Comparison of ENCODE assay signal across 20 mouse cellular contexts in genomic region chr16:90848697-90849096, GRCm38 (mm10). TPM values are rescaled to one million over a fixed set of nuclear protein-coding genes. Genes with fewer than 3 reads are reported as not detected.
DNase-seq lines count a peak whose midpoint lies in the region; ATAC-seq and TF ChIP-seq lines count a peak whose summit lies in the region.
"Had no signal": no experiment of that assay in that cellular context is flagged by ENCODE, and none has a peak within 500 bp of the region (broad histone marks: within the 10 kb centered on the region; RNA-seq: fewer than 3 reads in every experiment).

No protein-coding gene starts in this region.

- no peak for TF ChIP-seq CTCF in heart, adult 2 months (IDR thresholded peaks at IDR 0.05)
- no peak for TF ChIP-seq CTCF in lung, adult 2 months (IDR thresholded peaks at IDR 0.05; ENCODE audit: insufficient read depth, low read length)
- TF ChIP-seq CTCF in cerebellum, adult 2 months (IDR thresholded peaks at IDR 0.05; ENCODE audit: borderline replicate concordance, insufficient read depth, low read depth, low read length), result no peak

- no peaks in the 10 kb centered on the region for H3K27me3 ChIP-seq in heart, embryonic 10.5 days (ENCODE audit: insufficient read depth, poor library complexity, severe bottlenecking)
- no peaks in the 10 kb centered on the region for H3K27me3 ChIP-seq in heart, adult 2 months (ENCODE audit: control insufficient read depth, insufficient read depth, low read length)
- H3K27me3 ChIP-seq in midbrain, embryonic 10.5 days (ENCODE audit: low read depth, poor library complexity, severe bottlenecking), result peaks cover 7% of the 10 kb centered on the region; the same call in 1 of the 2 replicates
- H3K27me3 ChIP-seq in midbrain, embryonic 16.5 days (ENCODE audit: control insufficient read depth, insufficient read depth, low read depth, low read length), result no peaks in the 10 kb centered on the region
- H3K27me3 ChIP-seq in stomach, embryonic 15.5 days (replicated peaks), result no peaks in the 10 kb centered on the region
- no peaks in the 10 kb centered on the region for H3K27me3 ChIP-seq in cerebellum, adult 2 months (ENCODE audit: control insufficient read depth, insufficient read depth, low read length)
- H3K27me3 ChIP-seq: embryonic facial prominence, embryonic 15.5 days; neural tube, embryonic 15.5 days had no signal

- WGBS in heart, embryonic 10.5 days, result 75% methylated on average over 7 of the region's 7 CpGs
- 78% methylated on average over 7 of the region's 7 CpGs for WGBS in heart, adult 2 months
- WGBS in midbrain, embryonic 10.5 days, result 89% methylated on average over 7 of the region's 7 CpGs
- 84% methylated on average over 7 of the region's 7 CpGs for WGBS in midbrain, embryonic 16.5 days
- WGBS in lung, adult 2 months, result 65% methylated on average over 7 of the region's 7 CpGs
- WGBS in stomach, embryonic 15.5 days, result 64% methylated on average over 7 of the region's 7 CpGs
- 50% methylated on average over 7 of the region's 7 CpGs for WGBS in cerebellum, adult 2 months

- no peaks in the 10 kb centered on the region for H3K36me3 ChIP-seq in heart, embryonic 10.5 days
- no peaks in the 10 kb centered on the region for H3K36me3 ChIP-seq in heart, adult 2 months (ENCODE audit: control insufficient read depth, insufficient read depth, low read length)
- no peaks in the 10 kb centered on the region for H3K36me3 ChIP-seq in midbrain, embryonic 10.5 days
- H3K36me3 ChIP-seq in midbrain, embryonic 16.5 days (ENCODE audit: control insufficient read depth, insufficient read depth, low read length), result no peaks in the 10 kb centered on the region
- H3K36me3 ChIP-seq in stomach, embryonic 15.5 days, result no peaks in the 10 kb centered on the region
- H3K36me3 ChIP-seq: embryonic facial prominence, embryonic 15.5 days; midbrain, embryonic 12.5 days; neural tube, embryonic 15.5 days had no signal

- no peak for TF ChIP-seq EP300 in heart, adult 2 months (IDR thresholded peaks at IDR 0.05; ENCODE audit: insufficient read depth, low read depth, low read length)

- ATAC-seq in midbrain, embryonic 16.5 days, result no peak
- ATAC-seq in stomach, embryonic 15.5 days (ENCODE audit: insufficient read depth, low FRiP score, low read depth), result 0 out of 2 replicates have a peak, but pooled peaks have one; percentile 7
- ATAC-seq: activated CD4-positive, CD25-positive, alpha-beta regulatory T cell, adult 4 months; hindbrain, postnatal 0 days had no signal

- intact Hi-C loops in heart, adult 2 months (cut with DNase I), result no loop called here

- DNase-seq in heart, embryonic 10.5 days (ENCODE audit: low spot score), result no peak
- DNase-seq in heart, adult 2 months, result no peak
- DNase-seq in midbrain, embryonic 10.5 days (ENCODE audit: low spot score), result no peak
- DNase-seq in lung, adult 2 months, result peak; percentile 61
- no peak for DNase-seq in cerebellum, adult 2 months
- no peak for DNase-seq in cerebellum, postnatal 25 days
- DNase-seq: cerebellum, adult 18-20 months; gastrocnemius, postnatal 14 days; heart, postnatal 14 days; right cerebral cortex, postnatal 4 days had no signal

- H3K27ac ChIP-seq in heart, embryonic 10.5 days, result 0 out of 2 replicates have a peak overlapping the region, but pooled peaks have one; percentile 8
- H3K27ac ChIP-seq in heart, adult 2 months, result no peak overlapping the region
- H3K27ac ChIP-seq in midbrain, embryonic 10.5 days (replicated peaks), result 0 out of 2 replicates have a peak overlapping the region, but pooled peaks have one; percentile 49
- no peak overlapping the region for H3K27ac ChIP-seq in midbrain, embryonic 16.5 days (ENCODE audit: low read length)
- no peak overlapping the region for H3K27ac ChIP-seq in stomach, embryonic 15.5 days
- H3K27ac ChIP-seq in cerebellum, adult 2 months (ENCODE audit: insufficient read depth, low read length), result no peak overlapping the region
- H3K27ac ChIP-seq: embryonic facial prominence, embryonic 15.5 days; hindbrain, postnatal 0 days; midbrain, embryonic 12.5 days; neural tube, embryonic 15.5 days had no signal

- TF ChIP-seq POLR2A in heart, adult 2 months (IDR thresholded peaks at IDR 0.05; ENCODE audit: insufficient read depth, low read depth, low read length), result no peak
- TF ChIP-seq POLR2A in lung, adult 2 months (IDR thresholded peaks at IDR 0.05; ENCODE audit: borderline replicate concordance, extremely low read depth, low read depth, low read length), result peak; percentile 18; the same call in 1 of the 2 replicates
- no peak for TF ChIP-seq POLR2A in cerebellum, adult 2 months (IDR thresholded peaks at IDR 0.05; ENCODE audit: borderline replicate concordance, insufficient read depth, low read length)

- no peak overlapping the region for H3K4me2 ChIP-seq in midbrain, embryonic 16.5 days (ENCODE audit: low read length)
- no peak overlapping the region for H3K4me2 ChIP-seq in stomach, embryonic 15.5 days
- H3K4me2 ChIP-seq: embryonic facial prominence, embryonic 15.5 days; midbrain, embryonic 12.5 days; neural tube, embryonic 15.5 days had no signal

- no peaks in the 10 kb centered on the region for H3K9me3 ChIP-seq in heart, embryonic 10.5 days
- no peaks in the 10 kb centered on the region for H3K9me3 ChIP-seq in midbrain, embryonic 10.5 days (replicated peaks)
- H3K9me3 ChIP-seq in midbrain, embryonic 16.5 days (replicated peaks; ENCODE audit: control insufficient read depth, low read length, poor library complexity, severe bottlenecking), result no peaks in the 10 kb centered on the region
- H3K9me3 ChIP-seq in stomach, embryonic 15.5 days, result no peaks in the 10 kb centered on the region
- H3K9me3 ChIP-seq: embryonic facial prominence, embryonic 15.5 days; midbrain, embryonic 12.5 days; neural tube, embryonic 15.5 days had no signal

- no peak overlapping the region for H3K4me3 ChIP-seq in heart, embryonic 10.5 days
- H3K4me3 ChIP-seq in heart, adult 2 months, result no peak overlapping the region
- no peak overlapping the region for H3K4me3 ChIP-seq in midbrain, embryonic 10.5 days
- no peak overlapping the region for H3K4me3 ChIP-seq in midbrain, embryonic 16.5 days (ENCODE audit: low read depth, low read length)
- H3K4me3 ChIP-seq in lung, adult 2 months (replicated peaks; ENCODE audit: extremely low read depth, low read depth, low read length), result no peak overlapping the region
- no peak overlapping the region for H3K4me3 ChIP-seq in stomach, embryonic 15.5 days (replicated peaks)
- H3K4me3 ChIP-seq in cerebellum, adult 2 months (replicated peaks; ENCODE audit: insufficient read depth, low read depth, low read length), result no peak overlapping the region
- H3K4me3 ChIP-seq: embryonic facial prominence, embryonic 15.5 days; midbrain, embryonic 12.5 days; myocyte; neural tube, embryonic 15.5 days had no signal

- H3K4me1 ChIP-seq in heart, embryonic 10.5 days, result peaks cover 39% of the 10 kb centered on the region
- H3K4me1 ChIP-seq in heart, adult 2 months (ENCODE audit: control insufficient read depth, insufficient read depth, low read length), result no peaks in the 10 kb centered on the region
- H3K4me1 ChIP-seq in midbrain, embryonic 10.5 days, result peaks cover 44% of the 10 kb centered on the region
- peaks cover 4% of the 10 kb centered on the region; the same call in 1 of the 2 replicates for H3K4me1 ChIP-seq in midbrain, embryonic 16.5 days (ENCODE audit: control insufficient read depth, insufficient read depth, low read length)
- H3K4me1 ChIP-seq in lung, adult 2 months (ENCODE audit: control insufficient read depth, insufficient read depth, low read length), result peaks cover 3% of the 10 kb centered on the region; the same call in 1 of the 2 replicates
- H3K4me1 ChIP-seq in stomach, embryonic 15.5 days, result no peaks in the 10 kb centered on the region
- no peaks in the 10 kb centered on the region; the same call in 1 of the 2 replicates for H3K4me1 ChIP-seq in cerebellum, adult 2 months (ENCODE audit: control insufficient read depth, insufficient read depth, low read length)

- H3K9ac ChIP-seq in heart, adult 2 months (ENCODE audit: low read depth, low read length), result no peak overlapping the region
- no peak overlapping the region for H3K9ac ChIP-seq in midbrain, embryonic 16.5 days (ENCODE audit: low read depth, low read length)
- no peak overlapping the region for H3K9ac ChIP-seq in stomach, embryonic 15.5 days
- H3K9ac ChIP-seq: embryonic facial prominence, embryonic 15.5 days; midbrain, embryonic 12.5 days; neural tube, embryonic 15.5 days had no signal

- no peaks in the 10 kb centered on the region for H3K79me2 ChIP-seq in heart, adult 2 months (replicated peaks; ENCODE audit: control insufficient read depth, insufficient read depth, low read length)

RNA-seq across cellular contexts. Expression of gene Eva1c, which starts 22.2 kb away (rescaled TPM):
- polyA plus RNA-seq in heart, embryonic 10.5 days (2016; fragmentation: Nextera tagmentation; extraction: Ambion mirVana), result 1.0 and 2.3 TPM in 2 replicates
- total RNA-seq in heart, adult 2 months (2021), result 1 to 10 TPM; 1.3 to 2.1 TPM
- polyA plus RNA-seq in heart, adult 2 months (2012; rRNA removed), result 0.92 and 1.6 TPM in 2 replicates
- 0.96 and 1.8 TPM in 2 replicates for polyA plus RNA-seq in midbrain, embryonic 10.5 days (2016; fragmentation: Nextera tagmentation; extraction: Ambion mirVana)
- 1.8 and 2.8 TPM in 2 replicates for polyA plus RNA-seq in midbrain, embryonic 16.5 days (2015; fragmentation: Nextera tagmentation; extraction: Ambion mirVana)
- polyA plus RNA-seq in lung, adult 2 months (2012; rRNA removed), result 8.9 and 14.2 TPM in 2 replicates
- polyA plus RNA-seq in stomach, embryonic 15.5 days (2015; fragmentation: Nextera tagmentation; extraction: Ambion mirVana), result 1.7 and 1.9 TPM in 2 replicates
- 2.2 and 3.2 TPM in 2 replicates for polyA plus RNA-seq in cerebellum, adult 2 months (2012; rRNA removed)
- total RNA-seq: CH12.LX; common myeloid progenitor, adult 5-6 weeks had no signal
- polyA plus RNA-seq: activated CD4-positive, CD25-positive, alpha-beta regulatory T cell, adult 4 months had no signal

RNA-seq across cellular contexts. Expression of gene Urb1, which starts 38.5 kb away (rescaled TPM):
- polyA plus RNA-seq in heart, embryonic 10.5 days (2016; fragmentation: Nextera tagmentation; extraction: Ambion mirVana), result 8.4 and 12.7 TPM in 2 replicates
- total RNA-seq in heart, adult 2 months (2021), result 1 to 10 TPM; 5.5 to 6.1 TPM
- polyA plus RNA-seq in heart, adult 2 months (2012; rRNA removed), result 2.6 and 3.0 TPM in 2 replicates
- 10.7 and 11.0 TPM in 2 replicates for polyA plus RNA-seq in midbrain, embryonic 10.5 days (2016; fragmentation: Nextera tagmentation; extraction: Ambion mirVana)
- 7.2 and 7.5 TPM in 2 replicates for polyA plus RNA-seq in midbrain, embryonic 16.5 days (2015; fragmentation: Nextera tagmentation; extraction: Ambion mirVana)
- polyA plus RNA-seq in lung, adult 2 months (2012; rRNA removed), result 4.0 TPM in 2 replicates
- polyA plus RNA-seq in stomach, embryonic 15.5 days (2015; fragmentation: Nextera tagmentation; extraction: Ambion mirVana), result 6.4 and 9.0 TPM in 2 replicates
- 4.9 and 5.3 TPM in 2 replicates for polyA plus RNA-seq in cerebellum, adult 2 months (2012; rRNA removed)

Comparison
In these comparisons a context has a peak if more than half of its experiments do, and no peak if none do; other contexts are left out.
1. H3K27ac ChIP-seq: peak in heart, embryonic 10.5 days (single experiment) and midbrain, embryonic 10.5 days (single experiment); none in heart, adult 2 months (single experiment), midbrain, embryonic 16.5 days (single experiment), stomach, embryonic 15.5 days (single experiment) and cerebellum, adult 2 months (single experiment).